Mouse (Mus musculus): ENCODE measurements around the gene Cacna2d2. TPM values are rescaled to one million over a fixed set of nuclear protein-coding genes. Genes with fewer than 3 reads are reported as not detected.

The Cacna2d2 gene
- polyA plus RNA-seq, 1 experiment, result 0.48 TPM

DNA sequence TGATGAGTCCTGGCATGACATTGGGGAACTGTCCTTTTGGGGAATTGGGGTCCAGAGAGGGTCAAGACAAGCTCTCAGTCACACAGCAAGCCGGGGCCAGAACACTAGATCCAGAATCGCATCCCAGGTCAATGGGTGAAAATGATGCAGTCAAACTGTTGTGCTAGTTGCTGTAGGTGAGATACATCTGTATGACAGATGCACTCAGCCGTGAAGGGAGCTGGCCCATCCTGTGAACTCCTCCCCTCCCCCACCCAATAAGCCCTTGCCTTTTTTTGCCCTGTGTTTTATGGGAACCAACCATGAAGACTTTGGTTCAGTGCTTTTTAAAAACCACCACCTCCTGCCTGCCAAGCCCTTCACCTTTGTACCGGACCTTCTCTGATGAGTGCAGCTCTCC, 43.5 kb downstream of the Cacna2d2 start:
- H3K27me3 ChIP-seq (replicated peaks; ENCODE audit: control insufficient read depth, insufficient read depth, low read length), result no peaks in the 10 kb centered on the region
- no peaks in the 10 kb centered on the region for H3K36me3 ChIP-seq (ENCODE audit: control insufficient read depth, insufficient read depth, low read length)
- no peak overlapping the region for H3K4me3 ChIP-seq (ENCODE audit: insufficient read depth, low read depth, low read length)
- H3K27ac ChIP-seq (ENCODE audit: insufficient read depth, low read depth, low read length), result no peak overlapping the region
- no peak for DNase-seq
- TF ChIP-seq POLR2A (IDR thresholded peaks at IDR 0.05; ENCODE audit: low read depth, low read length), result no peak
- TF ChIP-seq CTCF (conservative IDR thresholded peaks at IDR 0.05; ENCODE audit: insufficient read depth, insufficient read length, low read depth, low read length), result no peak
- WGBS, result 41% methylated on average over 4 of the region's 4 CpGs
- no peaks in the 10 kb centered on the region for H3K4me1 ChIP-seq (ENCODE audit: control insufficient read depth, insufficient read depth, low read length)

- Histone ChIP-seq H3K4me1 (ENCODE audit: control insufficient read depth, insufficient read depth, low read length) (no peaks in the 10 kb centered on the region), H3K4me3 (ENCODE audit: insufficient read depth, low read depth, low read length) (no peak overlapping the region), H3K27me3 (replicated peaks; ENCODE audit: control insufficient read depth, insufficient read depth, low read length) (no peaks in the 10 kb centered on the region), H3K27ac (ENCODE audit: insufficient read depth, low read depth, low read length) (no peak overlapping the region), H3K36me3 (ENCODE audit: control insufficient read depth, insufficient read depth, low read length) (no peaks in the 10 kb centered on the region)
- TF ChIP-seq CTCF (conservative IDR thresholded peaks at IDR 0.05; ENCODE audit: insufficient read depth, insufficient read length, low read depth, low read length) (no peak), POLR2A (IDR thresholded peaks at IDR 0.05; ENCODE audit: low read depth, low read length) (no peak)
- DNase-seq, result no peak
- 40% methylated on average over 12 of the region's 12 CpGs for WGBS
Observed at GRCm38 (mm10) chr9:107443324-107443723, 43.9 kb downstream of the Cacna2d2 start.

GRCm38 (mm10) chr9:107445011-107445471, 45.6 kb downstream of the Cacna2d2 start:
- DNase-seq, result no peak
- Histone ChIP-seq H3K4me1 (ENCODE audit: control insufficient read depth, insufficient read depth, low read length) (no peaks in the 10 kb centered on the region), H3K27me3 (replicated peaks; ENCODE audit: control insufficient read depth, insufficient read depth, low read length) (no peaks in the 10 kb centered on the region), H3K4me3 (ENCODE audit: insufficient read depth, low read depth, low read length) (no peak overlapping the region), H3K27ac (ENCODE audit: insufficient read depth, low read depth, low read length) (no peak overlapping the region), H3K36me3 (ENCODE audit: control insufficient read depth, insufficient read depth, low read length) (no peaks in the 10 kb centered on the region)
- whole genome bisulfite sequencing, result 70% methylated on average over 4 of the region's 6 CpGs
- no peak for TF ChIP-seq CTCF (conservative IDR thresholded peaks at IDR 0.05; ENCODE audit: insufficient read depth, insufficient read length, low read depth, low read length)
- TF ChIP-seq POLR2A (IDR thresholded peaks at IDR 0.05; ENCODE audit: low read depth, low read length), result no peak

GRCm38 (mm10) chr9:107448805-107449517, 49.5 kb downstream of the Cacna2d2 start:
- WGBS, result 28% methylated on average over 22 of the region's 22 CpGs
- H3K4me3 ChIP-seq (ENCODE audit: insufficient read depth, low read depth, low read length), result no peak overlapping the region
- no peak overlapping the region for H3K27ac ChIP-seq (ENCODE audit: insufficient read depth, low read depth, low read length)
- no peak for DNase-seq
- H3K27me3 ChIP-seq (replicated peaks; ENCODE audit: control insufficient read depth, insufficient read depth, low read length), result no peaks in the 10 kb centered on the region
- TF ChIP-seq POLR2A (IDR thresholded peaks at IDR 0.05; ENCODE audit: low read depth, low read length), result no peak
- H3K4me1 ChIP-seq (ENCODE audit: control insufficient read depth, insufficient read depth, low read length), result no peaks in the 10 kb centered on the region
- no peaks in the 10 kb centered on the region for H3K36me3 ChIP-seq (ENCODE audit: control insufficient read depth, insufficient read depth, low read length)

DNA sequence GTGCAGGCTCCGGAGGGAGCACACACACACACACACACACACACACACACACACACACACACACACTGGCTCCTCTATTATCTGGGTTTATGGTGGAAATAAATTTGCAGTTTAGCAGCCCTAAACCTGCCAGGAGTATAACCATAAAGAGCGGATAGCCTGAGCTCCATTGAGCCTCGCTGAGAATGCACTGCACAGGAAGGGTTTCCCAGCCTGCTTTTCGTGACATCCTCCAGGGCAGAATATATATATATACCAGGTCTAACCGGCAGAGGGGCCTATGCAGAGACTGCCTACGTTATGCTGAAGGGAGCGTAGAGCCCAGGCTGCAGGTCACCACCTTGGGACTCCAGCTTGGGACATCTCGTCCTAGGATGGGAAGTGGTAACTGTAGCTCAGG, 52.0 kb downstream of the Cacna2d2 start:
- H3K4me3 ChIP-seq (ENCODE audit: insufficient read depth, low read depth, low read length), result no peak overlapping the region
- WGBS, result 74% methylated on average over 8 of the region's 8 CpGs
- H3K27me3 ChIP-seq (replicated peaks; ENCODE audit: control insufficient read depth, insufficient read depth, low read length), result no peaks in the 10 kb centered on the region
- H3K27ac ChIP-seq (ENCODE audit: insufficient read depth, low read depth, low read length), result no peak overlapping the region
- TF ChIP-seq CTCF (conservative IDR thresholded peaks at IDR 0.05; ENCODE audit: insufficient read depth, insufficient read length, low read depth, low read length) (no peak), POLR2A (IDR thresholded peaks at IDR 0.05; ENCODE audit: low read depth, low read length) (no peak)
- DNase-seq, result no peak
- H3K4me1 ChIP-seq (ENCODE audit: control insufficient read depth, insufficient read depth, low read length), result no peaks in the 10 kb centered on the region
- no peaks in the 10 kb centered on the region for H3K36me3 ChIP-seq (ENCODE audit: control insufficient read depth, insufficient read depth, low read length)

DNA sequence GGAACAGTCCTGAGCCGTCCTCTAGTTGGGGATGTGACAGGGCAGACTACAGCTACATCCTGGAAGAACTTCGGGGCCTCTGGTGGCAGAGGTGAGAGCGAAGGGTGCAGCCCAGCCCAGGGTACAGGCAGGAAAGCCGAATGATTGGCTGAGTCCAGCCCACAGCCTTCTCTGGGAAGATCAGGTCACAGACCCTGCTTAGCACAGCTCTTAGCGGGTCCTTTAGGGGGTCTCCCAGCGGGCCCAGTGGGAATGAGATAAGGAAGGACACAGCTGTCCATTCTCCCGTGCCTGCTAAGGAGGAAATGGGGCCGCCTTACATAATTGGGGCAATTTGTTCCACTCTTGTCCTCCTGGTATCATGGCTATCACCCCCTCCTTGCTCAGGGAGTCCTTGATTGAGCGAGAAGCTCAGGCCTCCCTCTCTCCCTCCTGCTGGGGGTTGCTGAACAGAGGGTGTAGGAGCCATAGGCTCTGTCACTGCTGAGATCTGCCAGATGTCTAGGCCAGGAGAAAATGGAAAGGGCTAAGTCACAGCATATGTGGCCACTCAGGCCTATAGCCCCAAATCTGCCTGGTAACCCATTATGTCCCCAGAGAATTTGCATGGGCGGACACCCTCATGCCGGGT, 52.6 kb downstream of the Cacna2d2 start:
- Histone ChIP-seq H3K36me3 (ENCODE audit: control insufficient read depth, insufficient read depth, low read length) (no peaks in the 10 kb centered on the region), H3K4me1 (ENCODE audit: control insufficient read depth, insufficient read depth, low read length) (no peaks in the 10 kb centered on the region), H3K4me3 (ENCODE audit: insufficient read depth, low read depth, low read length) (no peak overlapping the region), H3K27me3 (replicated peaks; ENCODE audit: control insufficient read depth, insufficient read depth, low read length) (no peaks in the 10 kb centered on the region), H3K27ac (ENCODE audit: insufficient read depth, low read depth, low read length) (no peak overlapping the region)
- 55% methylated on average over 11 of the region's 11 CpGs for WGBS
- no peak for DNase-seq
- TF ChIP-seq POLR2A (IDR thresholded peaks at IDR 0.05; ENCODE audit: low read depth, low read length), result no peak

- H3K27me3 ChIP-seq (replicated peaks; ENCODE audit: control insufficient read depth, insufficient read depth, low read length), result no peaks in the 10 kb centered on the region
- no peak overlapping the region for H3K4me3 ChIP-seq (ENCODE audit: insufficient read depth, low read depth, low read length)
- no peaks in the 10 kb centered on the region for H3K4me1 ChIP-seq (ENCODE audit: control insufficient read depth, insufficient read depth, low read length)
- peak; percentile 57 for TF ChIP-seq CTCF (conservative IDR thresholded peaks at IDR 0.05; ENCODE audit: insufficient read depth, insufficient read length, low read depth, low read length)
- no peak for TF ChIP-seq POLR2A (IDR thresholded peaks at IDR 0.05; ENCODE audit: low read depth, low read length)
- H3K27ac ChIP-seq (ENCODE audit: insufficient read depth, low read depth, low read length), result no peak overlapping the region
- DNase-seq, result peak; percentile 16
- H3K36me3 ChIP-seq (ENCODE audit: control insufficient read depth, insufficient read depth, low read length), result no peaks in the 10 kb centered on the region
- WGBS, result 23% methylated on average over 4 of the region's 4 CpGs
Observed at GRCm38 (mm10) chr9:107452552-107452951, 53.1 kb downstream of the Cacna2d2 start.

Measured in kidney, adult 2 months (tissue).